Mouse (Mus musculus) embryo, embryonic 10 days (tissue): Measurements from ENCODE around the gene Tagln.

Source experiments
- DNase-seq: peaks from one replicate; pipeline ENCODE4 v3.0.0-alpha.2; 2015; ENCODE audit warnings: low spot score

Gene Tagln

DNA sequence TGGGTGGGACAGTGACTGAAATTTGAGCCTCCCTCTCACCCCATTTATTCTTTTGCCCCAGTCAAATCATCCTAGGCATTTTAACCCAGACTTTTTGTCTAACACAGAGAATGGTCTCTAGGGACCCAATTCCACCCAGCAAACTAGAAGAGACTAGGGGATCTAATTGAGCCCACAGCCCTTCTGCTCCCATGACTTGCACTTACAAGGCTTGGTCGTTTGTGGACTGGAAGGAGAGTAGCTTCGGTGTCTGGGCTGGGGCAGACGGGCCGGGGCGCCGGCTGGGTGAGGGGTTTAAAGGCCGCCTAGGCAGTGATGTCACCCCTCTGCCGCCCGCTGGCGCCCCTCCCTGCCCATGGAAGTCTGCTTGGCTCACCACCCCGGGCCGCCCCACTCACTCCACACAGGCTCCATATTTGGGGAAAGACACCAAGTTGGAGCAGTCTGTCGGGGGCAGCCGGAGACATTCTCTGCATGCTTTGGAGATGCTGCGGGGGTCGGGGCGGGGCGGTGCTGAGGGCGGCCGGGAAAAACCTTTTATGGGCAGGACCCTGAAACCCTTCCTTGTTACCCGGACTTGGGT is at the start of gene Tagln:
Tagln (minus strand) TSS at position 431 of the 583 bp plus-strand sequence.
- peak; percentile 43 for DNase-seq

DNA sequence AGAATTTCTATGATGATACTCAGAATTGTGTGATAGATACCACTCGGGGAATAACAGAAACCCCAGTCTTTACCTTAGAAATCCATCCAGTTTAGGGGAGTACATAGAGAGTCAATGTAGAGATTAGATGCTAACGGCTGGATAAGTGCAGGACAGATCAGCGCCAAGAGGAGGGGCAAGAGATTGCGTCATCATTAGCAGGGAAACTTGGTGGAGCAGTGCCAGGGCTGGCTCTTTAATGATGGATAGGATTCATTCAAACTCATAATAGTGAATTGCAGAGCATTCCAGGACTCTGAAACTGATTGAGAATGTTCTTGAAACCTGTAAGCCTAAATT is 49.3 kb upstream of the Tagln start:
- peak; percentile 73 for DNase-seq

DNA sequence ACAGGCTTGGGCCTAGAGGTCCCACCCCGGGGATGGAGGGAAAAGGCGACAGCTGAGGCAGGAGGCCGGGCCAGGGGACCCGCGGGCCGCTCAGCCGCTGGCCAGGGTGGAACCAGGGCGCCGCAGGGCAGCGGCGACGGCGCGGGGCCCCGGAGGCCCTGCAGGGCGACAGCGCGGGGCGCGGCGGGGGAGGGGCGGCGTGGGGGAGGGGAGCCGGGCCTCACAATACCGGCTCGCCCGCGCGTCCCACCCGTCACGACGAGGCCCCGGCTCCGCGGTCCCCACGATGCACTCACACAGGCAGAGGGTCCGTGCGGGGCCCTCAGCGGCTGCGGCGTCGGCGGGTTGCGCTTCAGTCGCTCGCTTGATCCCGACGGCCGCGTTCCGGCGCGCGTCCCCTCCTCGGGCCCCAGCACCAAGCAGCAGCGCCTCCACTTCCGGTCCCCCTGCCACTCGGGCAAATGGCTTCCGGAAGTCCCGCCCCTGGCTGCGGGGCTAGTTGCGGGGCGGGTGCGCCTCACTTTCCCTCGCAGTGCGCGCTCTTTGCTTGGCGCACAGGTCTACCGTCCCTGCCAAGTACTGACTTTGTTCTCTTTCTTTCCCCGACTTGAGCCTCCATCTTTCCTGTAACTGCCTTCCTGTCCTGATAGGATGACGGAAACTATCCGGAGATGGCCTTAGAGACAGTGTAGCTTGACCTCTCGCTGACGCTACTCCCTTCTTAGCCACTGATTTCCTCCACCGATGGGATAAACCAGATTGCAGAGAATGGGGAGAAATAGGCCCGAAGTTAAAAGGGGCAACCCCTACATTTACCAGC is 48.8 kb upstream of the Tagln start:
- DNase-seq = peak; percentile 94

DNA sequence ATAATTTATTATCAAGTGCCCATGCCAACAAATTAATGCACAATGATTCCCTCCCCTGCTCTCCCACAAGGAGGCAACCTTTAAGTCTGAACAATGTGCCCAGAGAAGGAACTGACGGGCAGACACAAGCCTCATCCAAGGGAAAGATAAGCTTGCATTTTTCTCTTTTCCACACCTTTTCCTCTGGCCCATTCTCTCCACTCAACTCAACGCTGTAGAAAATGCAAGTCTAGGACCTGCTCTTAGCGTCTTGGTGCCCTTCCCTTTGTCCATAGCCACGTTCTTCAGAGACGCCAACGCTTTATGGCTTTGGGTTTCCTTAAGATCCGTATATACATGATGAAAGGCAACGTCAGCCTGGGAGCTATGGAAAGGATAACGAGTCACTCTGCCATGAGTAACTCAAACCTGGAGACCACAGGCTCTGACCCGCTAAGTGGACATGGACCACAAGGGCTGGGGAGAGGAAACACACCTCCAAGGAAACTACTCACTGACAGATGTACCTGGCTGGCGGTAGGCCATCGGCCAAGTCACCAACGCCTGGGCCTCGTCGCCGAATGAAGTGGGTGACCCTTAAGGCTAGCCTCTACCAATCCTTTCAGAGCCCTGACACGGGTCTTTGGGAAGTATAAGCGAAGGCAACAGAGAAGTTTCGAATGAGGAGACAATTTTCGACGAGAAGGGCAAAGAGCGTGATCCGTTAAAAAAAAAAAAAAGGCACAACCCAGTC is 48.0 kb upstream of the Tagln start:
- DNase-seq = peak; percentile 43

DNA sequence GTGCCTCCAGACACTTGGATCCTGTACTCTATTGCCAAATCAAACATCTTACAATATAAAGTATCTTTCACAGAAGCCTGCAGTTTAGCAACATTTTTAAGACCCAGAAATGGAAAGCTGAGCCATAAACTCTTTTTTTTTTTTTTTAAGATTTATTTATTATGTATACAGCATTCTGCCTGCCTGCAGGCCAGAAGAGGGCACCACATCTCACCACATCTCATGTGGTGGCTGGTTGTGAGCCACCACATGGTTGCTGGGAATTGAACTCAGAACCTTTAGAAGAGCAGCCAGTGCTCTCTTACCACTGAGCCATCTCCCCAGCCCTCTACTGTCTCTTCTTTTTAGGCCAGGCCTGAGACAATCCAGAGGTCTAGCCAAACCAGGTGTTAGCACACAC is 45.5 kb upstream of the Tagln start:
- no peak for DNase-seq

DNA sequence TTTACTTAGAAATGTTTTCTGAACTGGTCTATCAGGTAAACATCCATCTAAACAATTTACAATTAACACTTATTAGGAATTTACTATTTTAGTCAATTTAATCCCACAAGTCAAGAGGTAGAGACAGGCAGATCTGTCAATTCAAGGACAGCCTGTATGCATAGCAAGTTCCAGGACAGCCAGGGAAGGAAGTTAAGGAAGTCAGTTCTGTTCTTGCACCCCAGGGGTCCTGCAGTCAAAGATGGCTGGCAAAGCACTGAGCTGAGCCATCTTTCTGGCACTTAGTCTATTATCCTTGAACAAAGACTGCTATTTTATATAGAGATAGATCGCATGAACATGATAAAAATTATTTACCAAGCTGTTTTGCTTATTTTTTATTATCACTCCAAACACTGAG is 44.8 kb upstream of the Tagln start:
- DNase-seq = no peak

DNA sequence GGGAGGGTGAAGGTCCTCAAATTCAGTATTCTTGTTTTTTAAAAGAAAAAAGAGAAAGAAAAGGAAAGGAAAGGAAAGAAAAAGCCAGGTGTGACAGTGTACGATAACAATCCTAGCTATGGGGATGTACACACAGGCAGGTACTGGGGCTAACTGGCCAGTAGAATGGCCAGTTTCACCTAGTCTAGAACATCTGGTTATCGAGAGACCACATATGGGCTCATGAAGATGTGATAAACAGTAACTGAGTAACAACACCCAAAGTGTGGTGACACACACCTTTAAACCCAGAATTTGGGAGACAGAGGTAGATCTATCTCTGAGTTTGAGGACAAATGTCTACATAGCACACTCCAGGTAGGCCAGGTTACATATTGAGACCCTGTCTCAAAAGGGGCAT is 43.9 kb upstream of the Tagln start:
- no peak for DNase-seq

DNA sequence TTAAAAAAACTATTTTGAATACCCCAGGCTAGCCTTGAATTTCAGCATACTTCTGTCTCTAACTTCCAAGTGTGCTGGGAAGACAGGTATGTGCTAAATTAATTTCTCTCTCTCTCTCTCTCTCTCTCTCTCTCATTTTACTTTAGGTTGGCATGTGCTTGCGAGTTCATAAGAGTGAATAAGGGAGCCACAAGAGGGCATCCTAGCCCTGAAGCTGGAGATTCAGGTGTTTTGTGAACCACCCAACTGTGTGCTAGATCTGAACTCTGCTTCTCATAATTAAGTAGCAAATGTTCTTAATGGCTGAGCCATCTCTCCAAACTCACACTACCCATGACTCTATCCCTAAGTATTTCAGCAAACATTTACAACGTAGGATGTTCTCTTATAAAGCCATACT is 41.0 kb upstream of the Tagln start:
- no peak for DNase-seq

DNA sequence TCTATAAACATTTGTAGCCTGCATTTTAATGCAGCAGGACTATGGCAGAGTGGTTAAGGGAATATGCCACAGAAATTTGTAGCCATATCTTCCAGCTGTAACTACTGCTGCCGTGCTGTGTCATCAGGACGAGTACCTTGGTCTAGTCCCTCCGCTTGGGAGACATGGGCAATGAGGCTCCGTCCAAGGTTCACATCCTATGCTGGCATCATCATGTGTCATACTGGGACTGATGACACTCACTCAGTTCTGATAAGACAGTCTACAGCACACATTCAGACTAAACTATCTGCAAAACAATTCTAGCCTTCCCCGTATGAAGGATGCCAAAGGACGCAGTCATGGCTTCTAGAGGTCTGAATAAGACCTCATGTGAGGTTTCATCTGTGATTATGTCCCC is 27.7 kb upstream of the Tagln start:
- no peak for DNase-seq

DNA sequence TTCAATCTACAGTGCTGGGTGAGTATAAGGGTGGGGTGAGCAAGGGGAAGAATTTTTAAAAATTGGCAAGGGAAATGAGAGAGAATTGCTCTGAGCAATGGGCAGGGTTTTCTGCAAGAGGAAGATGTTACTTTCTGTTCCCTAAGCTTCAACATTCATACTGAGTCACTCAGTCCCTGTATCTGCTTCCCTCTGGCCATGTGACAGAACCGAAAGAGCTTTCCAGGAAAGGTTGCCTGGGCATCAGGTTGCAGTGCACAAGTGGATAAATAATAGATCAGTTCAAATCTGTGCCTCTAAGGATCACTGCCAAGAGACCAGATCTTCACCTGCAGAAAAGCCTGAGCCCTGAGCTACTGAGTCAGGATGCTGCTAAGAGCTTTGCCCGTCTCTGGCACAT is 26.0 kb upstream of the Tagln start:
- DNase-seq = no peak

DNA sequence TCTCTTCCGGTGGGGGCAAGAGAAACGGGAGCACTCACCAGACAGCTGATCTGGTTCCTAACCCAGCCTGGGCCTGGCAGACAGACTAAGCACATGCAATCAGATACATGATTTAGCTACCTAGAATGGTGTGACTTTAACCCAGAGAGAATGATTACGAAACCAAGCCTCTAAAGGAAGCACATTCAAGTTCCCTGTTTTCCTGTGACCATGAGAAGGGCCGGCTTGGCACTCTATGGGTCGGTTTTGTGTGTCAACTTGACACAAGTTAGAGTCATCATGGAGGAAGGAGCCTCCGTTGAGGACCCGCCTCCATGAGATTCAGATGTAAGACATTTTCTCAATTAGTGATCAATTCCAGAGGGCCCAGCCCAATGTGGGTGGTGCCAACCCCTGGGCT is 23.8 kb upstream of the Tagln start:
- DNase-seq = no peak

DNA sequence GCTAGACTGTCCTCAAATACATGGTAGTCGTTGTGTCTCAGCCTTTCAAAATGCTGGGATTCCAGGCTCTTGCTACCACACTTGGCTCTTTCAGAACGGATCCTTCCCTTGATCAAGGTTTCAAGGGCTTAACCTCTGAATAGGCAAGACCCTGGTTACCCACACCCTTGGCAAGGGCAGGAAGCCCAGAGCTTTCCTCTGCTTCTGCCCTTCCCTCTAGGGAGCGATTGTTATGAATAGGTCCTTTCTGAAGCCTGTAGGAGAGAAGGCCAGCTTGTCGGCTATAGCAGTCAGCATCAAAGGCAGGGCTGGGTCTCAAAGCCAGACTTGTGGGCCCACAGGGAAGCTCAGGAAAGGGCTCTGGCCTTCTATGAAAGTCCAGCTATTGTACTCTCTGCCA is 23.0 kb upstream of the Tagln start:
- DNase-seq = no peak

DNA sequence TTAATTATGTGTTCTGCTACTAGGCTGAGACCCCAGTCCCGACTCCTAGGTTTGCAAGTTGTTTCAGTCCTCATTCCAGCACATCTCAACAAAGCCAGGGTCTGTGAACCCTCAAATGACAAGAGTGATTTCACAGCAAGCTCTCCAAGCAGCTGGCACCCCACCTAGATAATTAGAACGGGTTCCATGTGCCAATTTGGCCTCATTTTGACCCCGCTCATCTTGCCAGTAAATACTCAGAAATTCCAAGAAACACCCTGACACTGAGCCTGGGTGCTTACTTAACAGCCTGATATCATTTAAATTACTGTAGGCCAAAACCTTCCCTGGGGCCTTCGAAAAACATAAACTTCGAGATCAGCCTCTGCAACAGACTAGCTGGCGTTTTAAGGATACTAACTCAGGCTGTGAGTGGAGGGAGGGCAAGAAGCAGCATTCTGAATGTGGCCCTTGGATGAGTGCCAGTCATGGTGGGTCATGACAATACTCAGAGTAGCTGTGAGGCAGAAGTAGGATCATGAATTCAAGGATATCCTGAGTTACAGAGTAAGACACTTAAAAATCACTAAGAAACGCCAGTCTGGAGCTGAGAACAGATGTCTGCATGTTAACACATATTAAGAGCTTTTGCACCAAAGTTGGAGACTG is 22.3 kb upstream of the Tagln start:
- no peak for DNase-seq

DNA sequence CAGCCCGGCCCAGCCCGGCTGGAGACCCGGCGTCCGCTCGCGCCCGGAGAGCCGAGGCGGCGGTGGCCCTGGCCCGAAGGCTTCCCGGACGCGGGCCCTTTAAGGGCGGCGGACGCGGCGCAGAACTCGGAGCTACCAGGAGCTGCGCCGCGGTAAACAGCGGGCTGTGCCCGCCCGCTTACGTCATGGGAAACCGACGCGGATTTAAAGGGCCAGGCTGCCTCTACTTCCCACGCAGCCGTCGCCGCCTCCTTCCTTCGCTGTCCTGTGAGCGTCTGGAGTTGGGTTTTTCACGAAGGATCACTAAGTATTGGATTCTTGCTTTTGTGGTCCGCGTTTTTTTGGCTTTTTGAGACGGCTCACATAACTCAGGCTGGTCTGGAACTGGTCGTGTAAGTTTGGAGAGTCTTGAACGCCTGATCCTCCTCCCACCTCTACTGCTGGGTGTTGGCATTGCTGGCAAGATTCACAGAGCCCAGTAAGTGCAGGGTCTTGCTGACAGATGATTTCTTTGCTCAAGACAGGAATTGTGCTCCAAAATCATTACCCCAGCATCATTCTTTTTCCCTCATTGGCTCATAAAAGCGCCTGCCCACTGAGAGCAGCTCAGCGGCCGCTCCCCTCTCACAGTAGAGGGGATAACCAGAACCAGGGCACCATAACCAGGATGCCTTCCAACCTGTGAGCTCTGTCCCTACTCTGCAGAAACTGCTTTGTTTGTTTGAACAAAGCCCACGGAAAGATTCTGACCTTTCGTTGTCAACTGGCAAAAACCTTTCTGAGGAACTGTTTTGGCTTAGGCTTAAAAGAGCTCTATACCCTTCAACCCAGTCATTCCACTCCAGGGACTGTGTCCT is 19.5 kb upstream of the Tagln start, which contains the start of gene Sidt2:
Sidt2 (minus strand) TSS at position 152 of the 857 bp plus-strand sequence.
- DNase-seq = peak; percentile 92

DNA sequence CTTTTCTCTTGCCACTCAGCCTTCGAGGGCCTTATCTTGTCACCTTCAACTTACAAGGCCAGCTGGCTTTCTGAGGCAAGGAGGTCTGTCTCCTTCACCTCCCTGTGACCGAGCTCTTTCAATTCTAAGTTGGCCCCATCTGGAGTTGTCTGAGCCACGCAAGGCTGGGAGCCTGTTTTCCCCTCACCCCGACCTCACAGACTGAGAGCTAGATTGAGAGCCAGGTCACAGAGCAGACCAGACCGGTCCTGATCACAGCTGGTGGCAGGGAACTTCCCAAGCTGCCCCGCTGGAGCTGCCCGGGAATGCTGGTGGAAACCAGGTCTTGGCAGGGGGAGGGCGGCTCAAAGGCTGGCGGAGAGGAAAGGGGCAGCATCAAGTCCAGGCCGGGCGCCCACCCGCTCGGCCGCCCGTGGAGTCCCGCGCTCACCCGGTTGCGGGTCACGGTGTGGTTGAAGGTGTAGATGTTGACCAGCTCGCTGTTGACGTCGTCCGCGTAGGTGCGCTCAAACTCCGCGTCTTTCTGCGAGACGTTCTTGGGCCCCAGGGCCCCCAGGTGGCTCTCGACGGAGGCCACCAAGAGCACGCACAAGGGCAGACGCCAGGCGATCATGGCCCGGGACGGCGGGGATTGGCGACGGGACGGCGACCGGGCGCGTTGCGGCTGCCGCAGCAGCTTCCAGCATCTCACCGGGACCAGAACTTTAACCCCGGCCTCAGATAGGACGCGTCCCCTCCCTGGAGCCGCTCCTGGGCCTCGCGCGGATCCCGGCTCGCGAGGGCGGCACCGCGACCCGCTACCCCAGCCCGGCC is 18.6 kb upstream of the Tagln start:
- DNase-seq = peak; percentile 63

DNA sequence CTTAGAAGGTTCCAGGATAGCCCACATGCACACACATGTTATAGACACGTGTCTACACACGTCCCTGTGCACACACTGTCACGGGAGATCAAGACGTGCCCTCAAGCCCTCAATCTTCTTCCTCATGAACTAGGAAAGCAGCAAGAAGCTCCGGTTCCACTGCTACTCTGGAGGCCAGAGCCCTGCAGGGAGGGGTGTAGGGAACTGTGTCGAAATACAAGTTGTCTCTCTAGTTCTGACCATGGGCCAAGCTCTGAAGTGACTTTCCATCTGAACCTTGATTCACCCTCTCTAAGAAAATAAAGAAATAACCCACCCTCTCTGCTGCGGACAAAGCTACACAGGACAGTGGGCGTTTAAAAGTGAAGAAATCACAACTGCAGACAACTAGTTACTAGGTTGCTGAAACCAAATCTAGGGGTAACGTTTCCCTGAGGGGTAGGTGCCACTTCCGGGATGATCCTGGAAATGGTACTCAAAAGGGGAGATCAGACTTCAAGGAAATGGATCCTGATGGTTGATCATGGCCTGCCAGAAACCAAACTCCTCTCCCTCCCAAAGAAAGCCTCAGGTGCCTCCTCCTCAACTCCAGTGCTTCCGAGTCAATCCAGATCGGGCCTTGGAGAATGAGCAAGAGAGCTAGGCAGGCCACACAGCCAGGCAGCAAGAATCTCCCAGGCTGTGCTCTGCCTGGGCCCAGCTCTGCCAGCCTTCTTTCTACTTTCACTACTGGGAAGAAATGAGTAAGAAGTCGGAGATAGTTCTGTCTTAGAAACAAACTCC is 17.8 kb upstream of the Tagln start:
- DNase-seq = no peak

DNA sequence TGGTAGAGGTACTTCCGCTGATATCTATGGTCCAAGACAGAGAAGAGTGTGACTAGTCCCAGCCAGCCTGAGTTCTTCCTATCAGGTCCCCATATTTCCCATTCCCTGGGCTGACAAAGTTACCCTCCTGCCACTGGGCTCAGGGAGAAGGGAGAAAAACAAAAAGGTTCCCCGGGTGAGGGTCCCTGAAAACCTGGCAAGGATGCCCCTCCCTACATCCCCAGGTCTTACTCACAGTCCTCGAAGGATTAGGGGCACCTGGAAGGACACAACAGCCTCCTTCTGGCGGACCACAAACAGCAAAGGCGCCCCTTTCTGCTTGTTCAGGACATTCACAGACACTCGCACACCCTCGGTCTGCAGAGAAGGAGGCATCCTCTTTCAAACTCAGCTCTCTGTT is 17.0 kb upstream of the Tagln start:
- no peak for DNase-seq

DNA sequence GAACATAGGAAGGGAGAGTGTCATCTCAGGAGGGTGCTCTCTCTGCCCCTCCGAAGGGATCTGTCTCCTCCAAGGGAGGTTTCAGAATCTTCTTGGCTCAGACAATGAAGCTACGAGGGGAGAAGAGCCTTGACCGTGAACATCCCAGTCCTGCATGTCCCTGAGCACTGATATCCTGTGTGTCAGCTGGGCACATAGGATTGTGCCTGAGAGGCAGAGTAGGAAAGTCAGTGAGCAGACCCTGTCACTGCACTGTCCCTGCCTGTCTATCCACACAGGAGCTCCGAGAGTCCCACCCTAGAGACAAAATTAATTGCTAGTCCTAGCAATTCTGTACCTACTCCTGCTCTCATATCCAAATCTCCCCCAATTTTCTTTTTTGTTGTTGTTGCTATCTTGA is 16.2 kb upstream of the Tagln start:
- DNase-seq = no peak

DNA sequence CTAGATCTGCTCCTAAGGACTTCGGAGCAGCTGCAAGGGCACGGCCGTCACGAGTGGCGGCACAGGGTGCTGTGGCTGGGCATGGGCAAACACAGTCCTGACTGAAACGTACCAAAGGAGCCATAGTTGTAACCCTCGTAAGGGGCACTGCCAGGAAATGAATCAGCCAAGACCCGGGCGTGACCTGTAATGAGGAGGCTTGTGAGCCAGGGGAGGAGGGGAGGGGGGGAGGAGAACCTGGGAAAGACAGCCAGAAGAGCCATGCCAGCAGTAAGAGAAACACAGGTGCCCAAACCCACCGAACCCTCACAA is 11.0 kb upstream of the Tagln start:
- no peak for DNase-seq

DNA sequence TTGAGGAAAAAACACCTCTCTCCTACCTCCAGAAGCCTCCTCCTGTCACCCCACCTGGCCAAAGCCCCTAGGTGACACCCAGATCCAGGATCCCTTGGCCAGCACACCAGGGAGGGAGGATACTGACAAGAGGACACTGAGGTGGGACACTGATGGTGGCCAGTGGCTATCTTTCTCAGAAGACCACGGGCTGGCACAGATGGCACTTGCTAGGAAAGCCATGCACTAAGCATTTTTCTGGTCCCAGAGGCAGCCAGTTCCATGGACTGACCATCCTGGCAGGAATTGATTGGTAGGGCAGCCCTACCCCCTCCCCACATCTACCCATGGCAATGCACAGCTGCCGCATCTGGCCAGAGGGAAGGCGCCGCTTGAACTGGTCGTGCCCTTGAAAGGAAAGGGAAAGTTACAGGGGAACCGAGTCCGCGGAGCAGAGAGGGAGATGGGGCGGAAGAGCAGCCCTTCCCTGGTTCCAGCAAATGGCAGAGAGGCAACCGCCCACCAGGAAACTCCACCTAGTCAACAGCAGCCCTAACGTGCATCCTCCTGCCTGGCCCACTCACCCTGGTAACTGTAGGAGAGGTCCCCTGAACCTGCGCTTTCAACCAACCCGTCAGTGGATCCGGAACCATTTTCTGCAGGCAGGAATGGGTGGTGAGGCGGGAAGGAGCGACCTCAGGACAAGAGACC is 10.5 kb upstream of the Tagln start:
- no peak for DNase-seq
